Mouse (Mus musculus): ENCODE results near the gene Pea15a. TPM values are rescaled to one million over a fixed set of nuclear protein-coding genes. Genes with fewer than 3 reads are reported as not detected.

Pea15a gene
- total and polyA plus RNA-seq, 3 experiments = 15.6 to 50.6 (median 23.7) TPM

DNA sequence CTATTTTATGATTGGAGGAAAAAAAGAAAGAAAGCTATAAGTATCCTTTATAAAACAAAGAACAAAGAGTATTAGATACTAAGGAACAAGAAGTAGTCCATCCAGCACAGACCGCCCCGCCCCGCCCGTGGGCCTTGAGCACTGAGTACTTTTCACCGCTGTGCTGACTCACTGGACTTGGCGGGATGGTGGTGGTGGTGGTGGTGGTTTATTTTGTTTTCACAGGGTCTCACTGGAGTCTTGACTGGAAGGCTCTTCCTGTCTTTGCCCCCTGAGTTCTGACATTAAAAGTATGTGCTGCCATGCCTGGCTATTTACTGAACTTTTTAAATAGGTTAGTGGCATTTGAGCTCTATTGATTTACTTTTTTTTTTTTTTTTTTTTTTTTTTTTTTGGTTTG, 23.5 kb downstream of the Pea15a start:
- DNase-seq (ENCODE audit: extremely low read depth) = no peak
- Histone ChIP-seq H3K4me2 (ENCODE audit: insufficient read depth, low read depth, poor library complexity, severe bottlenecking) (no peak overlapping the region), H3K9ac (ENCODE audit: insufficient read depth, low read depth) (no peak overlapping the region), H3K79me2 (replicated peaks; ENCODE audit: control insufficient read depth, extremely low read depth, insufficient read depth, poor library complexity, severe bottlenecking) (no peaks in the 10 kb centered on the region), H3K4me3 (replicated peaks in 1 of 3; ENCODE audit: low read depth in 2 of 3, low read length in 2 of 3, poor library complexity in 1 of 3) (no peak overlapping the region), H3K4me1 (ENCODE audit: control insufficient read depth in 1 of 2, insufficient read depth in 2 of 2) (no peaks in the 10 kb centered on the region), H3K27me3 (replicated peaks) (no peaks in the 10 kb centered on the region), H3K36me3 (replicated peaks in 1 of 2; ENCODE audit: control insufficient read depth in 1 of 2, insufficient read depth in 1 of 2, low read length in 1 of 2) (peaks cover 49 to 87% of the 10 kb centered on the region in 2 experiments), H3K27ac (ENCODE audit: insufficient read depth, low read depth) (no peak overlapping the region), H3K9me3 (replicated peaks; ENCODE audit: low read length) (no peaks in the 10 kb centered on the region)
- dilution Hi-C loops (cut with MboI; ENCODE audit: extremely low pct_ligation_motif_present, extremely low pct_unique_long_range_greater_than_20kb, low sequenced_read_pairs) (no loop called here), in situ Hi-C loops (cut with MboI; ENCODE audit: low pct_ligation_motif_present, low pct_unique_long_range_greater_than_20kb, low sequenced_read_pairs) (no loop called here)
- TF ChIP-seq ETS1 (conservative IDR thresholded peaks at IDR 0.05; ENCODE audit: low read depth, low read length) (no peak), MEF2A (IDR thresholded peaks at IDR 0.05; ENCODE audit: borderline replicate concordance, low read depth, low read length) (no peak), MXI1 (IDR thresholded peaks at IDR 0.05; ENCODE audit: low read depth, low read length) (no peak), NELFE (IDR thresholded peaks at IDR 0.05; ENCODE audit: low read depth, low read length) (no peak), EP300 (IDR thresholded peaks at IDR 0.05; ENCODE audit: low read length) (no peak), GABPA (IDR thresholded peaks at IDR 0.05; ENCODE audit: insufficient replicate concordance, low read depth, low read length) (no peak), ZNF384 (IDR thresholded peaks at IDR 0.05; ENCODE audit: low read depth, low read length) (no peak), RCOR1 (conservative IDR thresholded peaks at IDR 0.05; ENCODE audit: low read depth, low read length) (no peak), PAX5 (IDR thresholded peaks at IDR 0.05; ENCODE audit: low read length) (no peak), MAZ (IDR thresholded peaks at IDR 0.05; ENCODE audit: low read depth, low read length) (no peak), MAX (IDR thresholded peaks at IDR 0.05; ENCODE audit: low read length) (no peak), SIN3A (IDR thresholded peaks at IDR 0.05; ENCODE audit: low read length) (no peak), POLR2AphosphoS2 (IDR thresholded peaks at IDR 0.05; ENCODE audit: low read depth, low read length) (no peak), CTCF (conservative IDR thresholded peaks at IDR 0.05 in 1 of 2, IDR thresholded peaks at IDR 0.05 in 1 of 2; ENCODE audit: low read depth in 2 of 2, low read length in 2 of 2) (no peak), USF1 (IDR thresholded peaks at IDR 0.05; ENCODE audit: low read depth, low read length) (no peak), ZKSCAN1 (IDR thresholded peaks at IDR 0.05; ENCODE audit: borderline replicate concordance, low read depth, low read length) (no peak), RAD21 (IDR thresholded peaks at IDR 0.05; ENCODE audit: low read depth, low read length) (no peak), E2F4 (IDR thresholded peaks at IDR 0.05; ENCODE audit: insufficient replicate concordance, low read depth, low read length) (no peak), ZC3H11A (IDR thresholded peaks at IDR 0.05; ENCODE audit: low read depth, low read length) (no peak)

GRCm38 (mm10) chr1:172181777-172182176, 24.8 kb downstream of the Pea15a start:
- DNase-seq (ENCODE audit: extremely low read depth) = no peak
- dilution Hi-C loops (cut with MboI; ENCODE audit: extremely low pct_ligation_motif_present, extremely low pct_unique_long_range_greater_than_20kb, low sequenced_read_pairs) = no loop called here
- Histone ChIP-seq H3K4me1 (ENCODE audit: control insufficient read depth in 1 of 2, insufficient read depth in 2 of 2) (no peaks in the 10 kb centered on the region), H3K9me3 (replicated peaks; ENCODE audit: low read length) (no peaks in the 10 kb centered on the region), H3K4me2 (ENCODE audit: insufficient read depth, low read depth, poor library complexity, severe bottlenecking) (no peak overlapping the region), H3K4me3 (replicated peaks in 1 of 3; ENCODE audit: low read depth in 2 of 3, low read length in 2 of 3, poor library complexity in 1 of 3) (no peak overlapping the region), H3K36me3 (replicated peaks in 1 of 2; ENCODE audit: control insufficient read depth in 1 of 2, insufficient read depth in 1 of 2, low read length in 1 of 2) (peaks cover 44 to 86% of the 10 kb centered on the region in 2 experiments), H3K79me2 (replicated peaks; ENCODE audit: control insufficient read depth, extremely low read depth, insufficient read depth, poor library complexity, severe bottlenecking) (no peaks in the 10 kb centered on the region), H3K27ac (ENCODE audit: insufficient read depth, low read depth) (no peak overlapping the region), H3K27me3 (replicated peaks) (no peaks in the 10 kb centered on the region), H3K9ac (ENCODE audit: insufficient read depth, low read depth) (no peak overlapping the region)
- in situ Hi-C loops (cut with MboI; ENCODE audit: low pct_ligation_motif_present, low pct_unique_long_range_greater_than_20kb, low sequenced_read_pairs) = no loop called here
- TF ChIP-seq MAX (IDR thresholded peaks at IDR 0.05; ENCODE audit: low read length) = no peak
- TF ChIP-seq EP300 (IDR thresholded peaks at IDR 0.05; ENCODE audit: low read length) = no peak
- TF ChIP-seq UBTF (IDR thresholded peaks at IDR 0.05; ENCODE audit: low read depth, low read length) = no peak
- no peak for TF ChIP-seq KAT2A (IDR thresholded peaks at IDR 0.05; ENCODE audit: insufficient replicate concordance, low read length)
- no peak for TF ChIP-seq ZNF384 (IDR thresholded peaks at IDR 0.05; ENCODE audit: low read depth, low read length)
- TF ChIP-seq JUN (IDR thresholded peaks at IDR 0.05; ENCODE audit: insufficient read depth, low read depth, low read length) = no peak
- no peak for TF ChIP-seq MAZ (IDR thresholded peaks at IDR 0.05; ENCODE audit: low read depth, low read length)
- no peak for TF ChIP-seq CHD1 (IDR thresholded peaks at IDR 0.05; ENCODE audit: low read depth, low read length)
- no peak for TF ChIP-seq GABPA (IDR thresholded peaks at IDR 0.05; ENCODE audit: insufficient replicate concordance, low read depth, low read length)
- TF ChIP-seq NELFE (IDR thresholded peaks at IDR 0.05; ENCODE audit: low read depth, low read length) = no peak
- TF ChIP-seq HCFC1 (IDR thresholded peaks at IDR 0.05; ENCODE audit: low read depth, low read length) = no peak
